Mouse (Mus musculus) kidney, adult 2 months (tissue): Measurements from ENCODE around the gene Gbgt1.

Experiments used
- CTCF ChIP-seq: fragments of 200-500 bp; conservative IDR thresholded peaks from 2 replicates; pipeline ENCODE4 v1.5.1; 2011; ENCODE audit warnings: low read depth, mild to moderate bottlenecking, control low read depth, low read length, moderate library complexity, mixed read lengths; ENCODE audit not compliant: insufficient read depth, insufficient read length
- POLR2A ChIP-seq: fragments of 200-500 bp; IDR thresholded peaks from one replicate; pipeline ENCODE4 v1.6.1; 2011; ENCODE audit warnings: low read depth, low read length, control low read depth

- TF ChIP-seq POLR2A (no peak), CTCF (no peak)
These were observed 31.8 kb upstream of the Gbgt1 start for GRCm38 (mm10) chr2:28464919-28465318.
